Mouse (Mus musculus) hindbrain, embryonic 16.5 days (tissue): Measurements from ENCODE around the gene A730049H05Rik. TPM values are rescaled to one million over a fixed set of nuclear protein-coding genes. Genes with fewer than 3 reads are reported as not detected.

ENCODE experiments used
- ATAC-seq: fragments of 200-750 bp; cut with Nextera tagmentation; 2 replicates; pipeline ENCODE4 v1.8.0; 2017; ENCODE audit warnings: moderate TSS enrichment, moderate library complexity
- H3K27ac ChIP-seq: fragments of 300-500 bp; sonication (generic); 2 replicates; pipeline ENCODE4 v1.5.1; 2014; ENCODE audit warnings: low read depth, mild to moderate bottlenecking, control low read depth, low read length, moderate library complexity
- H3K27me3 ChIP-seq: fragments of 300-500 bp; sonication (generic); replicated peaks from 2 replicates; pipeline ENCODE4 v1.6.1; 2014; ENCODE audit warnings: low read length; ENCODE audit not compliant: control insufficient read depth, insufficient read depth
- H3K36me3 ChIP-seq: fragments of 300-500 bp; sonication (generic); 2 replicates; pipeline ENCODE4 v1.6.1; 2014; ENCODE audit warnings: mild to moderate bottlenecking, low read length, moderate library complexity, mixed read lengths; ENCODE audit not compliant: control insufficient read depth, insufficient read depth
- H3K4me1 ChIP-seq: fragments of 300-500 bp; sonication (generic); 2 replicates; pipeline ENCODE4 v1.6.1; 2014; ENCODE audit warnings: low read depth, low read length; ENCODE audit not compliant: control insufficient read depth, insufficient read depth
- H3K4me2 ChIP-seq: fragments of 300-500 bp; sonication (generic); 2 replicates; pipeline ENCODE4 v1.6.1; 2014; ENCODE audit warnings: mild to moderate bottlenecking, low read length, control low read depth, moderate library complexity
- H3K4me3 ChIP-seq: fragments of 300-500 bp; sonication (generic); 2 replicates; pipeline ENCODE4 v1.5.1; 2014; ENCODE audit warnings: mild to moderate bottlenecking, low read length, control low read depth, moderate library complexity
- H3K9ac ChIP-seq: fragments of 300-500 bp; sonication (generic); 2 replicates; pipeline ENCODE4 v1.6.1; 2014; ENCODE audit warnings: low read depth, mild to moderate bottlenecking, control low read depth, low read length, moderate library complexity
- H3K9me3 ChIP-seq: fragments of 300-500 bp; sonication (generic); 2 replicates; pipeline ENCODE4 v1.6.1; 2014; ENCODE audit warnings: mild to moderate bottlenecking, low read length, moderate library complexity; ENCODE audit not compliant: control insufficient read depth
- WGBS: fragments of 180-500 bp; shearing (Covaris S2); extraction: QIAGEN DNeasy Blood & Tissue Kit; methylation state at CpG from one replicate; pipeline ENCODE4 v1.1.7; 2014; 5-methylcytosine and 5-hydroxymethylcytosine counted together
- polyA plus RNA-seq: library from polyadenylated mRNA; unstranded; fragments of >200 nt; fragmentation: Nextera tagmentation; extraction: Ambion mirVana; gene quantifications from 2 replicates; pipeline ENCODE4 v1.2.1, GENCODE M21; 2015

Gene A730049H05Rik
- polyA plus RNA-seq, 1 experiment from 2014 or later, result 0.54 TPM

DNA sequence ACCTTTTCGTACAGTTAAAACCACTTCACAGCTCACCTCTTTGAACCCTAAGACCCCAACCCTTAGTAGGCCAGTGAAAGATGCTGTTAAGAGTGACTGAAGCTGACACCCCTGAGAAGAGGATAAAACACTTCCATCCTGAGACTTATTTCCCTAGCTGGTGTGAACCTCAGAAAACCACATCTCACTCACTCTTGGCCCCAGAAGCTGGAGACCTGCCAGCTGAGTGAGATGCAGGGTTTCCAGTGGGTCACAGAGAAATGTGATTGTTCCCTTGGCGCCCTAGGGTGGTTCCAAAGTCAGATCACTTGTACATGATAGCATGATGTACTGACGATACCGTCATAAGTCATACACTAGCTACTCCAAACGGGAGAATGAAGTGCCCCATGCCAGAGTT is 66.2 kb downstream of the A730049H05Rik start:
- no peak overlapping the region for H3K9ac ChIP-seq
- no peaks in the 10 kb centered on the region for H3K9me3 ChIP-seq
- no peak overlapping the region for H3K4me2 ChIP-seq
- no peak for ATAC-seq
- H3K27ac ChIP-seq, result no peak overlapping the region
- peaks cover 6% of the 10 kb centered on the region for H3K4me1 ChIP-seq
- no peak overlapping the region for H3K4me3 ChIP-seq
- 82% methylated on average over 5 of the region's 5 CpGs for WGBS
- no peaks in the 10 kb centered on the region for H3K27me3 ChIP-seq
- H3K36me3 ChIP-seq, result no peaks in the 10 kb centered on the region

DNA sequence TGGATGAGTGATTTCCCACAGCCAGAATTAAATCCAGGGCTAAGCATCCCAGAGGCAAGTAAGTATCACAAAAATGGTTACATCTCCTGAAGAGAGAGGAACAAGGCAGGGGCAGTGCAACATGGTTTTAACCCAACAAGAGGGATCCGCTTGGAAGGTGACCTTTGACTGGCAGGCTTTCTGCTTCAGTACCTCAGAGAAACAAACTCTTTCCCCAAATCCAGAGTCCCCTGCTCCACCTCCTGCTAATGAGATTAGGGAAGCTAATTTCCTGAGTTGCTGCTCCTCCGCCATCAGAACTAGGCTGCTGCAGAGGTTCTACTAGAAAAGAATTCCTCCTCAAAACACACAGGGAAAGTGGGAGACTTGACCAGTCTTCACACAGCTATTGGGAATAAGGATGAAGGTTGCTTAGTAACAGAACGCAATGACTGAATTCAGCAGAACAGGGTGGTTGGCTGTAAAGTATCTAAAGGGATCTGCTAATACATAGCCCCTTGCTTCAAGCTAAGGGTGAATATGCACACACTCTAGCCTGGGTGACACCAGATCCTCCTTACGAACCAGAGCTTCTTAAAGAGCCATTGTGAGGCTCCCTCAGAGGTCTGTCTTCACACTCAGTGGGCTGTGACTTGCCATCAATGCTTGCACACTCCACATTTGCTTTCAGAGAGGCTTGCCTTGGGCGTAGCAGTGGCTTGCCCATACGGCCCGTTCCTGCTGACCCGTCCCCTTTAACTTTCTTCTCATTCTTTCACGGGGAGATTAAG is 67.0 kb downstream of the A730049H05Rik start:
- H3K4me1 ChIP-seq, result peaks cover 6% of the 10 kb centered on the region
- ATAC-seq, result 0 out of 2 replicates have a peak, but pooled peaks have one; percentile 30
- no peak overlapping the region for H3K9ac ChIP-seq
- no peak overlapping the region for H3K4me2 ChIP-seq
- no peaks in the 10 kb centered on the region for H3K36me3 ChIP-seq
- no peaks in the 10 kb centered on the region for H3K27me3 ChIP-seq
- no peak overlapping the region for H3K27ac ChIP-seq
- H3K9me3 ChIP-seq, result no peaks in the 10 kb centered on the region
- 49% methylated on average over 9 of the region's 9 CpGs for WGBS
- no peak overlapping the region for H3K4me3 ChIP-seq

DNA sequence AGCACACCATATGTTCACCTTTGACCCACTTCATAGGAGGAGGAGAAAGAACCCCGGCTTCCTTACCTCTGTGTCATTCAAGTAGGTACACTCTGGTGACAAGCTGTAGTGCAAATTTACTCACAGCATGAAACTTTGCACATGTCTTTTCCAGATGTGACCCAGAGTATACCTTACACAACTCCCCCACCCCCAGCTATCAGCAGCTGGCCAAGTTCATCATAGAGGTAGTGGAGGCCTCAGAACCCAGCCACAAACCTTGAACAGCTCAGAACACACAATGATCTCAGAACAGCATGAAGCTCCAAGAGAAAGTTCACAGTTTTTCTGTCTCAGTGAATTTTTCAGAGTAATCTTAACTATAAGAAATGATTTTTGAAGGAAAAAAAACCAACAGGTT is 75.3 kb downstream of the A730049H05Rik start:
- H3K27me3 ChIP-seq, result no peaks in the 10 kb centered on the region
- no peak overlapping the region for H3K9ac ChIP-seq
- WGBS, result 61% methylated on average over 1 of the region's 1 CpGs
- H3K4me2 ChIP-seq, result no peak overlapping the region
- H3K27ac ChIP-seq, result no peak overlapping the region
- no peaks in the 10 kb centered on the region for H3K36me3 ChIP-seq
- ATAC-seq, result no peak
- H3K9me3 ChIP-seq, result no peaks in the 10 kb centered on the region
- no peak overlapping the region for H3K4me3 ChIP-seq
- H3K4me1 ChIP-seq, result no peaks in the 10 kb centered on the region

Other genes with a start within 250 kb of the A730049H05Rik start
- 13.6 and 16.3 TPM in 2 replicates for gene Prickle2, start 110.3 kb upstream of the A730049H05Rik start, polyA plus RNA-seq
- gene Gm15737, start 52.9 kb downstream of the A730049H05Rik start, polyA plus RNA-seq, result not detected in 2 replicates
- gene Adamts9, start 127.0 kb downstream of the A730049H05Rik start, polyA plus RNA-seq, result 1.6 and 1.9 TPM in 2 replicates